Mouse (Mus musculus): ENCODE measurements around the gene 6030468B19Rik.
A peak's percentile ranks its signal among the peaks of the same experiment; 100 is the strongest.
"Not testable (repeated sequence)": the region's sequence is repeated elsewhere in the genome, so short reads cannot be mapped to it uniquely, and the experiment has no call there.

Gene 6030468B19Rik

GRCm38 (mm10) chr11:117801650-117802049 is 4.2 kb downstream of the 6030468B19Rik start:
- no peak for DNase-seq (ENCODE audit: low spot score in 2 of 2)

- no peak for DNase-seq (ENCODE audit: low spot score in 2 of 2)
These were observed 5.8 kb downstream of the 6030468B19Rik start for GRCm38 (mm10) chr11:117803166-117803688.

GRCm38 (mm10) chr11:117806781-117807180 is 9.3 kb downstream of the 6030468B19Rik start:
- no peak for DNase-seq (ENCODE audit: low spot score in 2 of 2)

- no peak for DNase-seq (ENCODE audit: low spot score in 2 of 2)
These were observed 12.2 kb downstream of the 6030468B19Rik start, which contains the start of the genes Gm20708 and Syngr2 for GRCm38 (mm10) chr11:117809407-117810311. Gm20708 (plus strand) TSS chr11:117809668. Syngr2 (plus strand) TSS chr11:117809668.

GRCm38 (mm10) chr11:117810401-117811046 is 13.1 kb downstream of the 6030468B19Rik start:
- DNase-seq (ENCODE audit: low spot score in 2 of 2): peak in 1 of 2 experiments; percentile 70

- no peak for DNase-seq (ENCODE audit: low spot score in 2 of 2)
These were observed 16.4 kb downstream of the 6030468B19Rik start for GRCm38 (mm10) chr11:117813867-117814266.

GRCm38 (mm10) chr11:117814704-117815366 is 17.4 kb downstream of the 6030468B19Rik start:
- DNase-seq (ENCODE audit: low spot score in 2 of 2): no peak

GRCm38 (mm10) chr11:117815850-117816249 is 18.4 kb downstream of the 6030468B19Rik start:
- not testable (repeated sequence) for DNase-seq (ENCODE audit: low spot score in 2 of 2)

- no peak for DNase-seq (ENCODE audit: low spot score in 2 of 2)
These were observed 19.0 kb downstream of the 6030468B19Rik start for GRCm38 (mm10) chr11:117816389-117816996.

- no peak for DNase-seq (ENCODE audit: low spot score in 2 of 2)
These were observed 21.6 kb downstream of the 6030468B19Rik start for GRCm38 (mm10) chr11:117819095-117819494.

- DNase-seq (ENCODE audit: low spot score in 2 of 2): no peak
These were observed 22.7 kb downstream of the 6030468B19Rik start for GRCm38 (mm10) chr11:117820173-117820572.

GRCm38 (mm10) chr11:117821868-117822267 is 24.4 kb downstream of the 6030468B19Rik start:
- DNase-seq (ENCODE audit: low spot score in 2 of 2): no peak

GRCm38 (mm10) chr11:117822728-117823241 is 25.3 kb downstream of the 6030468B19Rik start:
- DNase-seq (ENCODE audit: low spot score in 2 of 2): no peak

GRCm38 (mm10) chr11:117823411-117823810 is 26.0 kb downstream of the 6030468B19Rik start:
- no peak for DNase-seq (ENCODE audit: low spot score in 2 of 2)

GRCm38 (mm10) chr11:117824060-117824969 is 26.9 kb downstream of the 6030468B19Rik start:
- peak; percentile 42 to 84 for DNase-seq (ENCODE audit: low spot score in 2 of 2)

- no peak for DNase-seq (ENCODE audit: low spot score in 2 of 2)
These were observed 28.1 kb downstream of the 6030468B19Rik start, which contains the start of the genes Afmid and Tk1 for GRCm38 (mm10) chr11:117825333-117826101. Afmid (plus strand) TSS chr11:117825924. Tk1 (minus strand) TSS chr11:117826092.

GRCm38 (mm10) chr11:117826164-117826563 is 28.7 kb downstream of the 6030468B19Rik start:
- no peak for DNase-seq (ENCODE audit: low spot score in 2 of 2)

GRCm38 (mm10) chr11:117826916-117827315 is 29.5 kb downstream of the 6030468B19Rik start:
- DNase-seq (ENCODE audit: low spot score in 2 of 2): no peak

GRCm38 (mm10) chr11:117827386-117827785 is 29.9 kb downstream of the 6030468B19Rik start:
- no peak for DNase-seq (ENCODE audit: low spot score in 2 of 2)
